Mouse (Mus musculus): ENCODE results near the gene Etnppl.

The Etnppl gene

GRCm38 (mm10) chr3:130677671-130678460, 60.6 kb downstream of the Etnppl start:
- no peak for DNase-seq (ENCODE audit: low read depth)

DNA sequence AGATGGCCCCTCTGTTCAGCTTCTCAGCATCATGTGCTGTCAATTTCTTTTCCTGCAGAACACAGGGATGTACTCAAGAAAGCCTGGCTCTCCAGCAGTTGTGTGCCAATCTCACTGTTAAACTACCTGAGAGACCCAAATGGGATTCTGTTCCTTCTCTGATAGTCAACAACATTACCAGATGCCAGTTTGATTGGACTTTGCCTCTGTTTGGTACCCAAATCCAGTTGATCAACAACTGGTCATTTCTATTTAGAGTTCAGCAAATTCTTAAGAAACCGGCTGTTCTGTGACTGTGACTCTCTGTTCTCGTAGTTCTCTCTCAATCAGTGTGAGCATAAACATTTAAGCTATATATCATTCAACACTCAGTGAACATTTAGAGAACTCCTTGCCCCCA, 64.0 kb downstream of the Etnppl start:
- DNase-seq (ENCODE audit: low read depth), result no peak

DNA sequence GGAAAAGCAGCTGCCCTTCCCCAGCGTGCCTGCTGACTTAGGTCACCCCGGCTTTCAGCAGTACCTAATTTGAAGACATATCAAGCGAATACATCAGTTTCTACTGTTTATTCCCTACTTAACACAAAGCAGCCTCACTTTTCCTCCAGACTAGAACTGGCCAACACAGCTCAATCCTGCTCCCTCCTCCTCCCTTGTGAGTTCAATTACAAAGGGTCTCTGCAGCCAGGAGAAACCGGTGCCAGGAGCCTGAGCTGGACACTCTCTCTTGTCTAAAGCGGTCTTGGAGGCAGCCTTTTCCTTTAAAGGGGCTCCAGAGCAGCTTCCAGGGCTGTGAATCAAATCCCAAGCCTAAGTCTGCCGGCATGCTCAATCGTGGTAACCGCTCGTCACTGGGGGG, 64.9 kb downstream of the Etnppl start:
- no peak for DNase-seq (ENCODE audit: low read depth)

DNA sequence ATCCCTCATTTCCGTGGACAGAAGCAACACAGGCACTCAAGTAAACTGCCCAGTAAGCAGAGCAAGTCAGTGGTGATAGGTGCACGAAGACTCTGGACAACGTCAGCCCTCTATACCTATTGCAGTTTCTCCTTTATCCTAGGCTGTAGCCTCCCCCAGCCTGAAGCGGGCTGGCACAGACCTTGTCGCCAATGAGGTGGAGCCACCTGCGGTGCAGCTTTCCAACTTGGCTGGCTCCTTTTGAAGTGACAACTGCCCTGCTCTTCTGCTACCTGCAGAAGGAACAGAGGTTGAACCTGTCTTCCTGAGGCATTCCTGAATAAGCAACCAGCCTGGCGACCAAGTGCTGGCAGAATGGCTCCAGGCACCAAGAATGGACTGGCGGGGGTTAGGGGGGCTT, 66.6 kb downstream of the Etnppl start:
- DNase-seq (ENCODE audit: low read depth), result no peak

DNA sequence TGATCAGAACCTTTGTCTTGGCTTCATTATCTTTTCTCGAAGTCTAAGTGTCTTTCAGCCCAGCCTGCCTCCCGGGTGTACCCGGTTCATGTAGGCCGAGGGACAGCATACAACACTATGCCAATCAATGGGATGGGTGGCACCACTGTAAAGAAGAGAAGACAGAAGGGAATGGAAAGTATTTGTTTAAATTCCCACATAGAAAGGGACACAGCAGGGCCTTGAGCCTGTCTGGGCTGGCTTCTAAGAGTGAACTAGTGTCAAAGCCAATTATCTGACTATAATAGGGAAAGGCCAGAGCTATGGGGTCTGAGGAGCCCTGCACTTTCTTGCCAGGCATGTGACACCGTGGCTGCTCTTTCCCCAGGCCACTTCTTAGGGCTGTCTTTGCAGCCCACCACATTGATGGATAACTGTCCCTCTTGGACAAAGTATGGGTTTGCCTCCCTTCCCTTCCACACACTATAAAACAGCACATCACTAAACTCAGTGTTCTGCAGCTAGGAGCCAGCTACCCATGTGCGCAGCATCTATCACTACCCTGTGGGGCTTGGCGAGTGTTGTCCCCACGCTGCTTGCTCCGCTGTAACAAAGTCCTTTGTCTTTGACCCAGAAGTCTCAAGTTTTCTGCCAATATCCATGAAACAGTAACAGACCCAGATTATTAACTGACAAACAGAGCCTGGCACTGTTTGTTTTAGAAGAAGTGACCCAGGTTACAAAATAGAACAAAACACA, 67.2 kb downstream of the Etnppl start:
- no peak for DNase-seq (ENCODE audit: low read depth)

DNA sequence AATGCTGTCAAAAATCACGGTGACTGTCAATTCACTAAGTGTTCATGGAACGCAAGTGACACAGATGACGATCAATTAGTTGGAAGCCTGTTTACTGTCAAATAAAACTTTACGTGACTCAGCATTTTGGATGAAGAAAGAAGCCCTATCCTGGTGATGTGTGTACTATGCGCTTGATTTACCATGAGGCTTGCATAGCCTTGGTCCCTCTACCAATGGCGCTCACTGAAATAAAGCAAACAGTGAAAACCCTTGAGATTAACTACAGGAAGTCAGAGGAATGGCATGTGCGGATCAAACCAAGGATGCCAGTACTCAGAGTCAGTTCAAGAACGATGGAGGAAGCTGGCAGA, 67.7 kb downstream of the Etnppl start:
- DNase-seq (ENCODE audit: low read depth), result no peak

DNA sequence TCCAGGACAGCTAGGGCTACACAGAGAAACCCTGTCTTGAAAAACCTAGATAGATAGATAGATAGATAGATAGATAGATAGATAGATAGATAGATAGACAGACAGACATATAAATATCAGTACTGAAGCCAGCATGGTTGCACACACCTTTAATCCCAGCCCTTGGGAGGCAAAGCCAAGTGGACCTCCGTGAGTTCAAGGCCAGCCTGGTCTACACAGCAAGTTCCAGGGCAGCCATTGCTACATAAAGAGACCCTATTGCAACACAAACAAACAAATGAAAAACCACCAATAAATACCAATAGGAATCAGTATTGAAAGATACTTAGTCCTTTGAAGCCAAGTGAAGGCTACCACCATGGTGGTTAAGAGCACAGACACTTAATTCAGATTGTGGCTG, 69.8 kb downstream of the Etnppl start:
- no peak for DNase-seq (ENCODE audit: low read depth)
